Mouse (Mus musculus) A20 (cell line): ENCODE measurements around the gene Gmip.

Experiments
- DNase-seq: peaks from one replicate; pipeline ENCODE4 v3.0.0-alpha.2; 2011; ENCODE audit warnings: low read depth, low spot score

Gene Gmip

DNA sequence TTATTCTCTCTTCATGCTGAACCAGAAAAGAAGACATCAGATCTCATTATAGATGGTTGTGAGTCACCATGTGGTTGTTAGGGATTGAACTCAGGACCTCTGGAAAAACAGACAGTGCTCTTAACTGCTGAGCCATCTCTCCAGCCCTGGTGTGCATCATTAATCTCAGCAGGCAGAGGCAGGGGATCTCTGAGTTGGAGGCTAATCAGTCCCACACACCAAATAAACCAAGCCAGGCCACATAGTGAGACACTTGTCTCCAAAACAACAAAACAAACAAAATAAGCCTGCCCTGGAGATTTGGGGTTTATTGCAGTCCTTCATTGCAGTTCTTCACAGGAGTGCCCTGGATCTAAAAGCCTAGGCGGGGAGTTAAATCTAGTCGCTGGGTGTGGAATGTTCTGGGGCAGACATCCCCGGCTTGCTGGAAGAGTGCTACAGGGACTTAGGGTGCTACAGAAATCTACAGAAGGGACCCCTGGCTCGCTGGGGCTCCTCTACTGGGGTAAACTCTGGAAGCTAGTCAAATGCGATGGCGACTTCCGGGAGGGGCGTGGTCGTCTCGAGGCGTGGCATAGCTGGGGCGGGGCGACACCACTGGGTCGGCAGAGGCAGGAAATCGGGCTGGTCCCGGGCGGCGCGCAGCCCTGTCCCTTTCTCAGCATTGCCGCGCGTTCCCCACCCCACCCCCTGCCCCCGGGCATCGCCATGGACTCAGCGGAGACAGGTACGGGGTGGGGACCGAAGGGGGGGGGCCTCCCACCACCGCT, at the start of gene Gmip:
TSS of gene Gmip (plus strand) at position 586 of the 770 bp plus-strand sequence.
- DNase-seq, result peak; percentile 91

GRCm38 (mm10) chr8:69761814-69762445, 46.5 kb upstream of the Gmip start:
- no peak for DNase-seq

DNA sequence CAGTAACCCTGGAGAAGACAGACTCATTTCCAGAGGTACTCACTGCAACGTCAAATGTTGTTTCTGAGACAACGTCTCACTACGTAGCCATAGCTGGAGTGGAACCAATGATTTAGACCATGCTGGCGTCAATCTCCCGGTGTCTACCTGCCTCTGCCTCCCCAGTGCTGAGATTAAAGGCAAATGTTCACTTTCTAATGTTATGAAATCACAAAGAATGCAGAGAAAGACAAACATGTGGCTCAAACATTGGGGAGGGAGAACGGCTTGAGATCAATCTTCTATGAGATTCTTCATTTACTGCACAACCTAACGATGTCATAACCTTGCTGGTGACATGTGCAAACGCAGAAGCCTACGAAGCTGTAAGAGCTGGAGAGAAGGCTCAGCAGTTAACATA, 37.3 kb upstream of the Gmip start:
- no peak for DNase-seq

DNA sequence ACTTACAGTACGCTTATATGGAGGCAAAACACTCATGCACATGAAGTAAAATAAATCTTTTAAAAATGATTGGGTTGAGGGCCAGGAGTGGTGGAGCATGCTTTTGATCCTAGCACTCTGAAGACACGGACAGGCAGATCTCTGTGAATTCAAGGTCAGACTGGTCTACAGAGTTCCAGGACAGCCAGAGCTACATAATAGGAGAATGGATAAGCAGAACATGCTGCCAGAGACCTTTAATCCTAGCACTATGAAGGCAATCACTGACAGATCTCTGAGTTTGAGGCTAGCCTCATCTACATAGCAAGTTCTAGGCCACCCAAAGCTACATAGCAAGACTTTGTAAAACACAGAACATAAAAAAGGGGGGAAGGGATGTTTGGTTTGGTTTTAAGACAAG, 36.4 kb upstream of the Gmip start:
- DNase-seq, result no peak

DNA sequence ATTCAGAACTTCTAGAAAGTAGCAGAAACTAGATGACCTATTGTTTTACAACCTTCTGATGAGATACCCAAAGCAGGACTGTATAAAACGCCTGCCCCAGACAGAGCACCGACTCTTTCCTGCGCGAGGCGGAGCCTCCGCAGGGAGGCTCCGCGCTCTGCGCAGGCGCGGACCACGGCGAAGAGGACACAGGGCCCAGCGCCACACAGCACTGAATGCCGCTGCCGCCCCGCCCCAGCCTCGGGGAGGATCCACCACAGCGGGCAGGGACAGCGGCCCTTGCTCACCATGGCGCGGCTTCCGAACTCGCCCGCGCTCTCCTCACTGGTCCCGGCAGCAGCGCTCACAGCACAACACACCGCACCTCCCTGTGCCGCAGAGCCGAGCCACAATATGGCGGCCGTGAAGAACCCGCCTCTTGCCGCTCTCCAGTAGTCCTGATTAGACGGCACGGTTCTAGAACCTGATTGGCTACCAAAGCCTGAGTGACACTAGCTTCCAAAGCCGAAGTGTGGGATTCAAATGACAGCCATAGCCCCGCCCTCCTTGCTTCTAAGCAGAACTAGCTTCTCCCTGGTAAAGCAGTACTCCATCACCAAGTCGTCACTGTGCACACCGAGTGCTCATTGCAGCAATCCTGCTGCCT, 33.9 kb upstream of the Gmip start, which contains the start of gene Gm20422:
TSS of gene Gm20422 (minus strand) at position 384 of the 646 bp plus-strand sequence.
- peak; percentile 98 for DNase-seq

DNA sequence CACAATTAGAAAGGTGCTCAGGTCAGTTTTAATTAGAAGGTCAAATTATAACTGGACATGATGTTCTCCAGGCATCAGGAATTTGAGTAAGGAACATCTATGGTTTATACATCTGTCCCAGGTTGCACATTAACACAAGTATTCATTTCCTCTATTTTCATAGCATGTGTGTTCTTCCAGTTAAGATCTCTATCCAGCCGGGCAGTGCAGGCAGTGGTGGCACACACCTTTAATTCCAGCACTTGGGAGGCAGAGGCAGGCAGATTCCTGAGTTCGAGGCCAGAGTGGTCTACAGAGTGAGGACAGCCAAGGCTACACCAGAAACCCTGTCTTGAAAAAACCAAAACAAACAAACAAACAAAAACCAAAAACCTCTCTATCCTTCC, 33.3 kb upstream of the Gmip start:
- DNase-seq, result no peak

DNA sequence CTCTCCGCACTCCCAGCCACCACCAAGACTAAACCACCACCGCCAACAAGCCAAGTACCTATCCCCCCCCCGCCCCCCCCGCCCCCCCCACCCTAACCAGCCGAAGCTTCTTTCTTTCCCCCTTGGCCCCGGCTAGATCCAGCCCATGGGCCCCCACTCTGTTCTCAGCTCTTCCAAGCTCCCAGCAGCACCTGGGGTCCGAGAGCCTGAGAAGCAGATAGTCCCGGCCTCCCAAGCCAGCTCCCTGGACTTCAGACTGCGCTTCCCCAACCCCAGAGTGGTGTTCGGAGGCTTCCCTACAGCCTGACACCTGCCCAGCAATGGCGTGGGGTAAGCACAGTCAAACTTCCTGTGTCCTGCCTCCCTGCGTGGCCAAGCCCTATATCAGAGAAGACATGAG, 31.4 kb upstream of the Gmip start:
- DNase-seq, result no peak

GRCm38 (mm10) chr8:69789105-69789504, 19.4 kb upstream of the Gmip start:
- no peak for DNase-seq

GRCm38 (mm10) chr8:69789731-69790130, 18.7 kb upstream of the Gmip start:
- peak; percentile 25 for DNase-seq

DNA sequence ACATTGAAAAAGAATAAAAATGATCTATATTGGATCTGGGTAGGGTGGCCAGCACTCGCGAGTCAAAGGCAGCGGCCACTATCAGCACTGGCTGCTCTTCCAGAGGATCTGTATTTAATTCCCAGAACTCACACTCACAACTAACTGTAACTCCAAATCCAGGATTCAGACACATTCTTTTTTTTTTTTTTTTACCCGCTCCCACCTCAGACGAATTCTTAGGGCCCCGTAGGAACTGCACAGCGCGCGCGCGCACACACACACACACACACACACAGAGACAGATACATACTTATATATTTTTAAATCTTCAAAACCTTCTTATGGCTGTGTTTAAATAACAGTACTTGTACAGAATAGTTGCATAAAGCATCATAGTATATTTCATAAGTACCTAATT, 18.1 kb upstream of the Gmip start:
- no peak for DNase-seq

GRCm38 (mm10) chr8:69790773-69791367, 17.6 kb upstream of the Gmip start, which contains the start of the genes Atp13a1 and Zfp866:
Gene Atp13a1, plus strand, starts transcription at chr8:69791163.
Gene Zfp866, minus strand, starts transcription at chr8:69791178.
- DNase-seq, result peak; percentile 94

- no peak for DNase-seq
Observed at GRCm38 (mm10) chr8:69791415-69792068, 16.9 kb upstream of the Gmip start.

DNA sequence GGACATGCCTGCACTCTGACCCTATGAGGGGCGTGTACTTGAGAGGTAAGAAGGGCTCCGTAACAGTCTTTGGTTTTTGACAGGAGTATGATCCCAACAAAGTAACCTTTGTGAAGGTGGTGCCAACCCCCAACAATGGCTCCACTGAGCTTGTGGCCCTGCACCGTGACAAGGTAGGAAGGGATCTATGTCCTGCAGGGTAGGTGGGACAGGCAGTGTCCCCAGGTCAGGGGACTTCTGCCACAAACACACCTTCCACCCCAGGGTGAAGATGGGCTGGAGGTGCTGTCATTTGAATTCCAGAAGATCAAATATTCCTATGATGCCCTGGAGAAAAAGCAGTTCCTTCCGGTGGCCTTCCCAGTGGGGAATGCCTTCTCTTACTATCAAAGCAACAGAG, 14.8 kb upstream of the Gmip start:
- DNase-seq, result no peak

DNA sequence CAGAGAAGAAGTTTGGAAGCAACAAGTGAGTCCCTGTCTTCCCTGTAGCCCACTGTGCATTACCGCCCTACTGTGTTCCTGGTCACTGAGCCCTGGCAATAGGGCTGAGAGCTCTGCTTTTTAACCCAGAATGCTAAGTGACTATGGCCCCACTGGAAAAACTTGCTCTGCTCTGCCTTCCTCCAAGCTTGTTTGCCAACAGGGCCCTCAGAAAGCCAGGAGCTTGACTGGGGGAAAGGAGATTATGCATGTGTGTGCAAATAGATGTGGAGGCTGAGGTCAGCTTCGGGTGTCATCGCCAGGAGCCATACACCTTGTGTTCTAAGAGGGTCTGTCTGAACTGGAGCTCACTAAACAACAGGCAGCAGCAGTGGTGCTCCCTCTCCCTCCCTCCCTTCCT, 14.4 kb upstream of the Gmip start:
- no peak for DNase-seq

GRCm38 (mm10) chr8:69794901-69795300, 13.6 kb upstream of the Gmip start:
- no peak for DNase-seq

GRCm38 (mm10) chr8:69796721-69797345, 11.6 kb upstream of the Gmip start:
- no peak for DNase-seq

- no peak for DNase-seq
Observed at GRCm38 (mm10) chr8:69797661-69798060, 10.8 kb upstream of the Gmip start.

DNA sequence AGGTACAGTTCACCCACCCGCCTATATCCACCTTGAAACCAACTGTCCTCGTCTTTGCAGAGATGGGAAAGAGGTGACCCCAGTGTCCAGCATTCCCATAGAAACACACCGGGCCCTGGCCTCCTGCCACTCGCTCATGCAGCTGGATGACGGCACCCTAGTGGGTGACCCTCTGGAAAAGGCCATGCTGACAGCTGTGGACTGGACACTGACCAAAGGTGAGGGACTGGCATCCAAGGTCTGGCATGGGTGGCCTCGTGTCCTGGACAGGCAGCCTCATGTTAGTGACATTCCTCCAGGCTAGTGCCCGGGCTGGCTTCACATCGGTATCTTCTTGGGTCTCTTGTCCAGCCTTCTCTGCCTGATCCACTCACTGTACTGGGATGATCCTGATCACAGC, 9.2 kb upstream of the Gmip start:
- no peak for DNase-seq

DNA sequence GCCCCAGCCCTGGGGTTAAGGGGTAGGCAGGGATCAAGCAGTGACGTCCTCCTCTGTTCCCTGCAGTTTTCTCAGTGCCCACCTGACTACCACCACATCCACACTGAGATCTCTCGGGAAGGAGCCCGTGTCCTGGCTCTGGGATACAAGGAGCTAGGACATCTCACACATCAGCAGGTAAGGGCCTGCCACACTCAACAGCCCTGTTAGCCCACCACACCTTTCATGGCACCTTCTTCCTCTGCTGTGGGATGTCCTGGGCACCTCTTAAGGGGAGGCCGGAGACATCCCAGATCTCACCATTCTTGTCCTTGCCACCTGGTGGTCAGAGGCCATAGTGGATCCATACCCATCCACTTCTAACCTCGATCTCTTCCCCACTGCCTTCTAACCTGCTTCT, 8.5 kb upstream of the Gmip start:
- no peak for DNase-seq

DNA sequence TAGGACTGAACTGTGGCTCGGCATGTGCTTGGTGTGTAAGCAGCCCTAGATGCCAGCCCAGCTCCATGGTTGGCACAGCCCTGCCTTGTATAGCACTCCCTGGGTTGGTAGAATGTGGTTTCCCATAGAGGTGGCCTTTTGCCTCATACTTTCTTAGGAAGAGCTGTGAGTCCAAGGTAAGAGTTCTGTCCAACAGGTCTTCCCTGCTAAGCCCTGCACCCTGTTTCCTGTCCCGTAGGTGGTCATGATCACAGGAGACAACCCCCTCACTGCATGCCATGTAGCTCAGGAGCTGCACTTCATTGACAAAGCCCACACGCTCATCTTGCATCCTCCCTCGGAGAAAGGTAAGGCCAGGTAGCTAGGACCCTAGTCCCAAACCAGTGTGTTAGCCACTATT, 6.7 kb upstream of the Gmip start:
- DNase-seq, result no peak

DNA sequence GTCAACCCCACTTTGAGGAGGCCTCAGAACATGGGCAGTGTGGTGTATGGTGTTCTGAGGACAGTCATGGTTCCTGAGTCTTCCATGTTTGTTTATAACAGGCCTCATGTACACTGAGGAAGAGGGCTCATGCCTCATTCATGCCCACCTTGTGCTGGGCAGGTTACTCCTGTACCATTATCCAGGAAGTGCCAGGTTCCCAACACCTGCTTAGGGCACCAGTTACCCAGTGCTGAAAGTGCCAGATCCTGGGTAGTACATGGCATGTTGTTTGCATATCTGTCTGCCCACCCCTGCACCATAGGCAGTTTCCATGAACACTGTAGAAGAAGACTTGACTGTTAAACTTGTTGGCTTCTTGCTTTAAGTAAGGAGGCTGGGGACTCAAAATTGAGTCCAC, 6.3 kb upstream of the Gmip start:
- DNase-seq, result no peak
